11 mouse cellular contexts compared by ENCODE assay signal in genomic region chr1:120341172-120341675, GRCm38 (mm10). TPM values are rescaled to one million over a fixed set of nuclear protein-coding genes. Genes with fewer than 3 reads are reported as not detected.
DNase-seq lines count a peak whose midpoint lies in the region; ATAC-seq and TF ChIP-seq lines count a peak whose summit lies in the region.
"Had no signal": no experiment of that assay in that cellular context is flagged by ENCODE, and none has a peak within 500 bp of the region (broad histone marks: within the 10 kb centered on the region; RNA-seq: fewer than 3 reads in every experiment).

No protein-coding gene starts in this region.

- peak overlapping the region; percentile 59 for H3K4me2 ChIP-seq in forebrain, embryonic 12.5 days
- H3K4me2 ChIP-seq in limb, embryonic 14.5 days (replicated peaks; ENCODE audit: low read depth, low read length, severe bottlenecking): peak overlapping the region; percentile 47

- no peak overlapping the region for H3K27ac ChIP-seq in heart, embryonic 10.5 days
- H3K27ac ChIP-seq in ES-Bruce4 (ENCODE audit: insufficient read depth, low read length): no peak overlapping the region
- no peak overlapping the region for H3K27ac ChIP-seq in forebrain, embryonic 12.5 days
- no peak overlapping the region for H3K27ac ChIP-seq in limb, embryonic 14.5 days (replicated peaks; ENCODE audit: low read depth, low read length)

- H3K36me3 ChIP-seq in heart, embryonic 10.5 days: no peaks in the 10 kb centered on the region
- H3K36me3 ChIP-seq in ES-Bruce4 (ENCODE audit: control insufficient read depth, insufficient read depth, low read length, poor library complexity, severe bottlenecking): no peaks in the 10 kb centered on the region
- no peaks in the 10 kb centered on the region for H3K36me3 ChIP-seq in forebrain, embryonic 12.5 days (replicated peaks)
- no peaks in the 10 kb centered on the region for H3K36me3 ChIP-seq in limb, embryonic 14.5 days (ENCODE audit: control insufficient read depth, insufficient read depth, low read length)

- 0 out of 2 replicates have a peak overlapping the region, but pooled peaks have one; percentile 12 for H3K9ac ChIP-seq in ES-Bruce4 (ENCODE audit: low read depth, poor library complexity, severe bottlenecking)
- no peak overlapping the region for H3K9ac ChIP-seq in forebrain, embryonic 12.5 days
- no peak overlapping the region for H3K9ac ChIP-seq in limb, embryonic 14.5 days (ENCODE audit: low read depth, low read length, severe bottlenecking)

- H3K4me1 ChIP-seq in heart, embryonic 10.5 days: peaks cover 28% of the 10 kb centered on the region
- H3K4me1 ChIP-seq in ES-Bruce4 (ENCODE audit: control insufficient read depth, insufficient read depth, low read length): no peaks in the 10 kb centered on the region
- H3K4me1 ChIP-seq in forebrain, embryonic 12.5 days: peaks cover 36% of the 10 kb centered on the region
- H3K4me1 ChIP-seq in limb, embryonic 14.5 days (ENCODE audit: control insufficient read depth, insufficient read depth, low read length): peaks cover 5% of the 10 kb centered on the region

- no peaks in the 10 kb centered on the region for H3K9me3 ChIP-seq in heart, embryonic 10.5 days
- H3K9me3 ChIP-seq in ES-Bruce4 (replicated peaks; ENCODE audit: control insufficient read depth, insufficient read depth, low read length, poor library complexity, severe bottlenecking): no peaks in the 10 kb centered on the region
- no peaks in the 10 kb centered on the region for H3K9me3 ChIP-seq in forebrain, embryonic 12.5 days
- H3K9me3 ChIP-seq in limb, embryonic 14.5 days (ENCODE audit: control insufficient read depth, low read length): no peaks in the 10 kb centered on the region

- peak overlapping the region; percentile 53 for H3K4me3 ChIP-seq in heart, embryonic 10.5 days
- peak overlapping the region; percentile 70 for H3K4me3 ChIP-seq in ES-Bruce4 (ENCODE audit: low read depth, low read length)
- H3K4me3 ChIP-seq in forebrain, embryonic 12.5 days (replicated peaks): peak overlapping the region; percentile 40
- peak overlapping the region; percentile 26 for H3K4me3 ChIP-seq in limb, embryonic 14.5 days (replicated peaks; ENCODE audit: low read length)
- H3K4me3 ChIP-seq: myocyte had no signal

- under 1% methylated on average over 41 of the region's 41 CpGs for WGBS in heart, embryonic 10.5 days
- under 1% methylated on average over 34 of the region's 41 CpGs for WGBS in forebrain, embryonic 12.5 days
- WGBS in limb, embryonic 14.5 days: under 1% methylated on average over 29 of the region's 41 CpGs

- DNase-seq in heart, embryonic 10.5 days (ENCODE audit: low spot score): no peak
- DNase-seq in heart, postnatal 10 days: no peak
- DNase-seq in limb, embryonic 14.5 days (ENCODE audit: low spot score): no peak
- no peak for DNase-seq in testis, postnatal 14 days (ENCODE audit: low spot score)
- no peak for DNase-seq in urinary bladder, postnatal 25 days (ENCODE audit: low spot score)
- DNase-seq in retina, embryonic 14.5 days (ENCODE audit: low spot score): no peak
- DNase-seq: cerebellum, adult 9-10 months; kidney, adult 8-10 months had no signal

- ATAC-seq in forebrain, embryonic 12.5 days (ENCODE audit: low FRiP score): 0 out of 2 replicates have a peak, but pooled peaks have one; percentile 22
- ATAC-seq in limb, embryonic 14.5 days (ENCODE audit: low FRiP score, low read depth): no peak

- peaks cover 100% of the 10 kb centered on the region for H3K27me3 ChIP-seq in heart, embryonic 10.5 days (ENCODE audit: insufficient read depth, poor library complexity, severe bottlenecking)
- H3K27me3 ChIP-seq in ES-Bruce4 (ENCODE audit: control insufficient read depth, insufficient read depth, low read length, poor library complexity, severe bottlenecking): peaks cover 23% of the 10 kb centered on the region
- H3K27me3 ChIP-seq in forebrain, embryonic 12.5 days: peaks cover 97% of the 10 kb centered on the region
- H3K27me3 ChIP-seq in limb, embryonic 14.5 days (ENCODE audit: control insufficient read depth, insufficient read depth, low read length): peaks cover 76% of the 10 kb centered on the region

- TF ChIP-seq POLR2A in ES-Bruce4 (IDR thresholded peaks at IDR 0.05; ENCODE audit: insufficient read depth, low read length): no peak
- no peak for TF ChIP-seq POLR2A in limb, embryonic 14.5 days (IDR thresholded peaks at IDR 0.05; ENCODE audit: borderline replicate concordance, extremely low read depth, insufficient read depth, insufficient read length)

- TF ChIP-seq EP300 in ES-Bruce4 (IDR thresholded peaks at IDR 0.05; ENCODE audit: insufficient read depth, low read depth, low read length): no peak

- no peak for TF ChIP-seq CTCF in ES-Bruce4 (IDR thresholded peaks at IDR 0.05; ENCODE audit: low read depth, low read length)

- intact Hi-C loops in heart, postnatal 10 days (cut with DNase I): no loop called here

RNA-seq across cellular contexts. Expression of gene C1ql2, which starts 0.8 kb away (rescaled TPM):
- polyA plus RNA-seq in heart, embryonic 10.5 days (2016; fragmentation: Nextera tagmentation; extraction: Ambion mirVana): not detected in 2 replicates
- total RNA-seq in heart, postnatal 10 days (2021): not detected
- 0.33 TPM in 1 of 2 replicates, not detected in the other for polyA plus RNA-seq in ES-Bruce4 (2011; ENCODE audit: insufficient read depth, insufficient read length, low read depth, missing spikeins)
- polyA plus RNA-seq in forebrain, embryonic 12.5 days (2016; fragmentation: Nextera tagmentation; extraction: Ambion mirVana): 0.13 and 0.40 TPM in 2 replicates
- polyA plus RNA-seq in limb, embryonic 14.5 days (2012; rRNA removed): 0.03 and 0.05 TPM in 2 replicates
- not detected in 2 replicates for polyA plus RNA-seq in limb, embryonic 14.5 days (2014; fragmentation: Nextera tagmentation; extraction: Ambion mirVana)
- polyA plus RNA-seq: myocyte had no signal
